Mouse (Mus musculus) layer of hippocampus, adult 9-10 months (tissue): ENCODE data around the gene Lipe.
"Not testable (repeated sequence)": the region's sequence is repeated elsewhere in the genome, so short reads cannot be mapped to it uniquely, and the experiment has no call there.

Experiments
- DNase-seq: peaks from one replicate; pipeline ENCODE4 v3.0.0; 2022; ENCODE audit warnings: low spot score

Lipe gene

GRCm38 (mm10) chr7:25412833-25413441, 14.4 kb upstream of the Lipe start, which contains the start of gene Cxcl17:
Gene Cxcl17 (minus strand): TSS chr7:25412886.
- DNase-seq = no peak

GRCm38 (mm10) chr7:25411861-25412260, 13.4 kb upstream of the Lipe start:
- DNase-seq = no peak

- no peak for DNase-seq
Measured at GRCm38 (mm10) chr7:25410969-25411615, 12.6 kb upstream of the Lipe start.

GRCm38 (mm10) chr7:25409114-25409760, 10.7 kb upstream of the Lipe start:
- DNase-seq = no peak

- DNase-seq = no peak
Measured at GRCm38 (mm10) chr7:25406468-25406867, 8.0 kb upstream of the Lipe start.

GRCm38 (mm10) chr7:25402671-25403101, 4.2 kb upstream of the Lipe start:
- DNase-seq = no peak

GRCm38 (mm10) chr7:25401986-25402385, 3.5 kb upstream of the Lipe start:
- DNase-seq = no peak

GRCm38 (mm10) chr7:25401551-25401950, 3.0 kb upstream of the Lipe start:
- DNase-seq = no peak

- DNase-seq = not testable (repeated sequence)
Measured at GRCm38 (mm10) chr7:25399028-25399427, 518 bp upstream of the Lipe start.

GRCm38 (mm10) chr7:25396621-25397020, 1.9 kb downstream of the Lipe start:
- no peak for DNase-seq

GRCm38 (mm10) chr7:25395558-25396521, 2.7 kb downstream of the Lipe start:
- peak; percentile 94 for DNase-seq

- DNase-seq = no peak
Measured at GRCm38 (mm10) chr7:25395186-25395557, 3.3 kb downstream of the Lipe start.

- no peak for DNase-seq
Measured at GRCm38 (mm10) chr7:25394754-25395153, 3.8 kb downstream of the Lipe start.

- no peak for DNase-seq
Measured at GRCm38 (mm10) chr7:25393451-25394210, 4.9 kb downstream of the Lipe start.

GRCm38 (mm10) chr7:25392851-25393250, 5.7 kb downstream of the Lipe start:
- no peak for DNase-seq

- no peak for DNase-seq
Measured at GRCm38 (mm10) chr7:25391856-25392453, 6.6 kb downstream of the Lipe start.

GRCm38 (mm10) chr7:25390986-25391385, 7.5 kb downstream of the Lipe start:
- no peak for DNase-seq

GRCm38 (mm10) chr7:25390054-25390770, 8.3 kb downstream of the Lipe start:
- no peak for DNase-seq

- no peak for DNase-seq
Measured at GRCm38 (mm10) chr7:25388916-25389315, 9.6 kb downstream of the Lipe start.

GRCm38 (mm10) chr7:25387811-25388440, 10.6 kb downstream of the Lipe start:
- no peak for DNase-seq
